Mouse (Mus musculus) lung, postnatal 0 days (tissue): ENCODE data around the gene 9930104L06Rik.

ENCODE experiments used
- CTCF ChIP-seq: IDR thresholded peaks from 2 replicates; pipeline ENCODE4 v1.5.1; 2016; ENCODE audit warnings: antibody characterized with exemption, mild to moderate bottlenecking
- EP300 ChIP-seq: IDR thresholded peaks from 2 replicates; pipeline ENCODE4 v1.6.1; 2016; ENCODE audit warnings: antibody characterized with exemption, mild to moderate bottlenecking, control low read depth

DNA sequence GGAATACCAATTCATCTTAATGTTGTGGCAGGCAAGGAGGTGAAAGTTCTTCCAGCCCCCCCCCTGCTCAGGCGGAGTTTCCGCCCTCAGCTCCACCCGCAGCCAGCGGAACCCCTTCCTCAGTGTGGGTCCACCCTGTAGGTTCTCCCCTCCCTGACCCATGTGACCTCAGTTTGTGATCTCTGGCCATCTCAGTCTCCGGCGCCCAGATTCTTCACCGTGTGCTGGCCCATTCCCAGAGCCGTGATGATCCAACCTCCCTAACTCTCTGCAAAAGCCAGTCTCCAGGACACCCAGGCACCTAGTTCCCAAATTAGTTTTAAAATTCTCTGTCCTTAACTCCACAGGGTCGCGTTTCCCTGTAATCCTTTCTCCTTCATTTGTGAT, 50.9 kb downstream of the 9930104L06Rik start:
- no peak for TF ChIP-seq CTCF
- TF ChIP-seq EP300 = no peak
